Mouse (Mus musculus) liver, embryonic 12.5 days (tissue): ENCODE results near the gene Atp1b1. TPM values are rescaled to one million over a fixed set of nuclear protein-coding genes. Genes with fewer than 3 reads are reported as not detected.

ENCODE experiments used
- ATAC-seq: fragments of 200-750 bp; cut with Nextera tagmentation; 2 replicates; pipeline ENCODE4 v1.8.0; 2017; ENCODE audit warnings: moderate number of reproducible peaks, mild to moderate bottlenecking, moderate library complexity
- H3K27ac ChIP-seq: fragments of 300-500 bp; sonication (generic); 2 replicates; pipeline ENCODE4 v1.5.1; 2016; ENCODE audit warnings: mild to moderate bottlenecking
- H3K27me3 ChIP-seq: fragments of 300-500 bp; sonication (generic); replicated peaks from 2 replicates; pipeline ENCODE4 v1.6.1; 2016; ENCODE audit warnings: mild to moderate bottlenecking, moderate library complexity
- H3K36me3 ChIP-seq: fragments of 300-500 bp; sonication (generic); 2 replicates; pipeline ENCODE4 v1.6.1; 2016; ENCODE audit warnings: mild to moderate bottlenecking, moderate library complexity
- H3K4me1 ChIP-seq: fragments of 300-500 bp; sonication (generic); 2 replicates; pipeline ENCODE4 v1.6.1; 2016
- H3K4me2 ChIP-seq: fragments of 300-500 bp; sonication (generic); 2 replicates; pipeline ENCODE4 v1.6.1; 2016; ENCODE audit warnings: mild to moderate bottlenecking, moderate library complexity
- H3K4me3 ChIP-seq: fragments of 300-500 bp; sonication (generic); 2 replicates; pipeline ENCODE4 v1.5.1; 2016; ENCODE audit warnings: mild to moderate bottlenecking, moderate library complexity
- H3K9ac ChIP-seq: fragments of 300-500 bp; sonication (generic); 2 replicates; pipeline ENCODE4 v1.6.1; 2016; ENCODE audit warnings: mild to moderate bottlenecking, moderate library complexity
- H3K9me3 ChIP-seq: fragments of 300-500 bp; sonication (generic); replicated peaks from 2 replicates; pipeline ENCODE4 v1.6.1; 2016; ENCODE audit warnings: mild to moderate bottlenecking, moderate library complexity
- WGBS: fragments of 180-500 bp; shearing (Covaris S2); methylation state at CpG from one replicate; pipeline ENCODE4 v1.1.7; 2016; ENCODE audit not compliant: insufficient replicate concordance; 5-methylcytosine and 5-hydroxymethylcytosine counted together
- polyA plus RNA-seq: library from polyadenylated mRNA; unstranded; fragments of >200 nt; fragmentation: Nextera tagmentation; extraction: Ambion mirVana; gene quantifications from 2 replicates; pipeline ENCODE4 v1.2.1, GENCODE M21; 2016

Atp1b1 gene
- polyA plus RNA-seq, 1 experiment from 2014 or later, result 12.8 TPM

GRCm38 (mm10) chr1:164432649-164433048 lies 25.5 kb downstream of the Atp1b1 start:
- Histone ChIP-seq H3K27me3 (no peaks in the 10 kb centered on the region), H3K27ac (no peak overlapping the region), H3K4me2 (no peak overlapping the region), H3K4me3 (no peak overlapping the region), H3K4me1 (no peaks in the 10 kb centered on the region), H3K9me3 (no peaks in the 10 kb centered on the region), H3K9ac (no peak overlapping the region), H3K36me3 (0 out of 2 replicates have a peak, but pooled peaks cover 2% of the 10 kb centered on the region)
- no peak for ATAC-seq
- WGBS, result 70% methylated on average over 5 of the region's 5 CpGs

GRCm38 (mm10) chr1:164428644-164429043 lies 29.5 kb downstream of the Atp1b1 start:
- no peak overlapping the region for H3K27ac ChIP-seq
- H3K27me3 ChIP-seq, result no peaks in the 10 kb centered on the region
- WGBS, result 76% methylated on average over 9 of the region's 9 CpGs
- no peaks in the 10 kb centered on the region for H3K4me1 ChIP-seq
- no peak overlapping the region for H3K9ac ChIP-seq
- H3K4me2 ChIP-seq, result no peak overlapping the region
- ATAC-seq, result no peak
- H3K36me3 ChIP-seq, result no peaks in the 10 kb centered on the region
- no peak overlapping the region for H3K4me3 ChIP-seq
- H3K9me3 ChIP-seq, result no peaks in the 10 kb centered on the region

- no peaks in the 10 kb centered on the region for H3K9me3 ChIP-seq
- WGBS, result 73% methylated on average over 7 of the region's 7 CpGs
- no peaks in the 10 kb centered on the region for H3K36me3 ChIP-seq
- no peak overlapping the region for H3K9ac ChIP-seq
- no peak overlapping the region for H3K4me3 ChIP-seq
- no peak for ATAC-seq
- H3K4me1 ChIP-seq, result no peaks in the 10 kb centered on the region
- no peak overlapping the region for H3K27ac ChIP-seq
- no peaks in the 10 kb centered on the region for H3K27me3 ChIP-seq
- no peak overlapping the region for H3K4me2 ChIP-seq
Observed at GRCm38 (mm10) chr1:164427777-164428176, 30.4 kb downstream of the Atp1b1 start.

- H3K9ac ChIP-seq, result no peak overlapping the region
- H3K36me3 ChIP-seq, result no peaks in the 10 kb centered on the region
- no peak overlapping the region for H3K4me2 ChIP-seq
- 69% methylated on average over 7 of the region's 7 CpGs for WGBS
- H3K27me3 ChIP-seq, result no peaks in the 10 kb centered on the region
- H3K9me3 ChIP-seq, result no peaks in the 10 kb centered on the region
- H3K27ac ChIP-seq, result no peak overlapping the region
- ATAC-seq, result no peak
- no peaks in the 10 kb centered on the region for H3K4me1 ChIP-seq
- no peak overlapping the region for H3K4me3 ChIP-seq
Observed at GRCm38 (mm10) chr1:164426227-164426626, 31.9 kb downstream of the Atp1b1 start.

- H3K9me3 ChIP-seq, result no peaks in the 10 kb centered on the region
- no peak overlapping the region for H3K9ac ChIP-seq
- H3K27ac ChIP-seq, result no peak overlapping the region
- H3K4me3 ChIP-seq, result no peak overlapping the region
- ATAC-seq, result no peak
- no peaks in the 10 kb centered on the region for H3K36me3 ChIP-seq
- H3K4me1 ChIP-seq, result no peaks in the 10 kb centered on the region
- H3K27me3 ChIP-seq, result no peaks in the 10 kb centered on the region
- H3K4me2 ChIP-seq, result no peak overlapping the region
- 63% methylated on average over 6 of the region's 6 CpGs for WGBS
Observed at GRCm38 (mm10) chr1:164420623-164421354, 37.4 kb downstream of the Atp1b1 start.

- no peaks in the 10 kb centered on the region for H3K4me1 ChIP-seq
- ATAC-seq, result no peak
- no peak overlapping the region for H3K4me2 ChIP-seq
- no peak overlapping the region for H3K27ac ChIP-seq
- no peaks in the 10 kb centered on the region for H3K9me3 ChIP-seq
- H3K36me3 ChIP-seq, result no peaks in the 10 kb centered on the region
- WGBS, result 71% methylated on average over 8 of the region's 8 CpGs
- no peak overlapping the region for H3K4me3 ChIP-seq
- no peak overlapping the region for H3K9ac ChIP-seq
- no peaks in the 10 kb centered on the region for H3K27me3 ChIP-seq
Observed at GRCm38 (mm10) chr1:164419401-164419800, 38.8 kb downstream of the Atp1b1 start.

GRCm38 (mm10) chr1:164418320-164418719 lies 39.8 kb downstream of the Atp1b1 start:
- no peak for ATAC-seq
- Histone ChIP-seq H3K27ac (no peak overlapping the region), H3K9me3 (no peaks in the 10 kb centered on the region), H3K4me2 (no peak overlapping the region), H3K4me1 (no peaks in the 10 kb centered on the region), H3K9ac (no peak overlapping the region), H3K4me3 (no peak overlapping the region), H3K36me3 (no peaks in the 10 kb centered on the region), H3K27me3 (no peaks in the 10 kb centered on the region)
- 79% methylated on average over 10 of the region's 10 CpGs for WGBS

- Histone ChIP-seq H3K36me3 (no peaks in the 10 kb centered on the region), H3K27ac (no peak overlapping the region), H3K4me2 (no peak overlapping the region), H3K4me1 (no peaks in the 10 kb centered on the region), H3K27me3 (no peaks in the 10 kb centered on the region), H3K9me3 (no peaks in the 10 kb centered on the region), H3K9ac (no peak overlapping the region), H3K4me3 (no peak overlapping the region)
- WGBS, result 51% methylated on average over 3 of the region's 3 CpGs
- no peak for ATAC-seq
Observed at GRCm38 (mm10) chr1:164417604-164418003, 40.6 kb downstream of the Atp1b1 start.

GRCm38 (mm10) chr1:164416692-164417394 lies 41.3 kb downstream of the Atp1b1 start:
- Histone ChIP-seq H3K36me3 (no peaks in the 10 kb centered on the region), H3K9ac (no peak overlapping the region), H3K27ac (no peak overlapping the region; the same call in 1 of the 2 replicates), H3K9me3 (no peaks in the 10 kb centered on the region), H3K4me2 (no peak overlapping the region), H3K4me3 (no peak overlapping the region), H3K27me3 (no peaks in the 10 kb centered on the region), H3K4me1 (no peaks in the 10 kb centered on the region)
- no peak for ATAC-seq
- WGBS, result 68% methylated on average over 12 of the region's 12 CpGs

GRCm38 (mm10) chr1:164415347-164415751 lies 42.8 kb downstream of the Atp1b1 start:
- Histone ChIP-seq H3K36me3 (no peaks in the 10 kb centered on the region), H3K4me3 (no peak overlapping the region), H3K4me1 (no peaks in the 10 kb centered on the region), H3K4me2 (no peak overlapping the region), H3K9ac (no peak overlapping the region), H3K9me3 (no peaks in the 10 kb centered on the region), H3K27me3 (no peaks in the 10 kb centered on the region), H3K27ac (peak overlapping the region; percentile 54; the same call in 1 of the 2 replicates)
- peak; percentile 77 for ATAC-seq
- 67% methylated on average over 2 of the region's 2 CpGs for WGBS

- Histone ChIP-seq H3K4me2 (no peak overlapping the region), H3K4me3 (no peak overlapping the region), H3K27ac (no peak overlapping the region), H3K27me3 (no peaks in the 10 kb centered on the region), H3K9ac (no peak overlapping the region), H3K9me3 (no peaks in the 10 kb centered on the region), H3K36me3 (no peaks in the 10 kb centered on the region), H3K4me1 (no peaks in the 10 kb centered on the region)
- WGBS, result 62% methylated on average over 11 of the region's 11 CpGs
- ATAC-seq, result no peak
Observed at GRCm38 (mm10) chr1:164413608-164414007, 44.5 kb downstream of the Atp1b1 start.

- H3K4me1 ChIP-seq, result no peaks in the 10 kb centered on the region
- no peaks in the 10 kb centered on the region for H3K27me3 ChIP-seq
- no peak overlapping the region for H3K4me2 ChIP-seq
- no peaks in the 10 kb centered on the region for H3K36me3 ChIP-seq
- no peak overlapping the region for H3K27ac ChIP-seq
- WGBS, result 80% methylated on average over 9 of the region's 9 CpGs
- no peaks in the 10 kb centered on the region for H3K9me3 ChIP-seq
- no peak overlapping the region for H3K9ac ChIP-seq
- H3K4me3 ChIP-seq, result no peak overlapping the region
- ATAC-seq, result no peak
Observed at GRCm38 (mm10) chr1:164412906-164413305, 45.2 kb downstream of the Atp1b1 start.
